Mouse (Mus musculus) adipocyte (in vitro differentiated cells): ENCODE measurements around the gene Qk.

Source experiments
- DNase-seq: peaks from one replicate; pipeline ENCODE4 v3.0.0-alpha.2; 2016; ENCODE audit warnings: low spot score

Gene Qk

DNA sequence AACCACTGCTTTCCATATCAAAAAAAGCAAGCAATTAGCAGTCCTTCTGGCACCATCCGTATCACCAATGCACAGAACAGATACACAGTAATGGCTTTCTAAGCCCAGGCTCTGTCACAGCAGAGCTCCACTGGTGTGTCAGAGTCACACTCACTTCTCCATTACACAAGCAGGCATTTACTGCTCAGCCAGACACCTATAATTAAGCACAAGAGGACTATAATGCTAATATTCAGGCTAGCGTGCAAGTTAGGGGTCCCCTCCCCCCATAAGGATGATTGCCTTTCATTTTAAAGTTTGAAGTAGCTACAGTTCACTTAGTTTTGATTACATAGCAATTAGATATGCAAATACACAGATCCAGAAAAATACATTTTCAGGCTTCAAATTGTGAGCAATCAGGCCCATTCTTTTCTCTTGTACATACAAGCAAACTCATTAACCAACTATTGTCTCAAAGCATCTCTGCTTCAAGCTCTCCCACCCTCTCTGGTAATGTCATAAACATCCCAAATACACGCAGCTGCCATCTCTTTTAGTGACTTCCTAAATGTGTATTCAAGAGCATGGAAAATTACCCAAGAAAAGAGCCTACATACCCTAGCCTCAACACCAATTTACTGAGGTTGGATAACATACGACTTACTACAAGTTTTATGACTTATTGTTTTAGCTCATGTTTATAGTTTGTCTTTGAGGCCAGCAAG lies 68.2 kb downstream of the Qk start:
- no peak for DNase-seq

DNA sequence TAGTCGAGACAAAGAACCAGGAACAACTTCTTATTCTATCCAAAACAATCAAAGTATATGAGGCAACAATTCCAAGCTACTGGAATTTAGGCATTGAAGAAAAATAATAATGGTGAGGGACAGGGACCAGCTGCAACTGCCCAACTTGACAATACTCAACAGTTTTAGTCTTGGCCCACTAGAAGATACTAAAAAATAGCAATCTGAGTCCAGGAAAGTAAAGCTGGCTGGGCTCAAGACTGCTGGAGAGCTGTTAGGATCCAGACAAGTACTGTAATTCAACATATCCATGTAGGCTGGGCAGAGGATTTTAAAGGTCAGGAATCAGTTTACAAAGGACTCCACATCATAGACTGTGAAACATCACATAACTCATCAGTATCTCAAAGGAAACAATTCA lies 79.6 kb downstream of the Qk start:
- DNase-seq = no peak

DNA sequence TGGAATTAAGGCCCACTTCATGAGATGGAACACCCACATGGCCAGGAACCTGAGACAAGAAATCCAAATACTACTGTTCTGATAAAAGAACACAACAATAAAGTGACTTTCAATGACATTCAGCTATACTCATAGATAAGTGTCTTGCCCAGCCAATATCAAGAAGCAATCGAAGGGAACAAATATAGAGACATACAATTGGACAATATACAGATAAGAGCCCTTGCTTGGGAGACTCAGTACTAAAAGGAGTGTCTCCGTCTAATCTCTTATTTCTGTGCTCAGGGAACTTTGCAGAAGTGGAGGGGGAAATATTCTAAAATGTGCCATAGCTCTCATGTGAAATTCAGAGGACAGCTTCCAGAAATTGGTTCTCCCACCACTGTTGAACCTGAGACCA lies 83.1 kb downstream of the Qk start:
- DNase-seq = no peak

DNA sequence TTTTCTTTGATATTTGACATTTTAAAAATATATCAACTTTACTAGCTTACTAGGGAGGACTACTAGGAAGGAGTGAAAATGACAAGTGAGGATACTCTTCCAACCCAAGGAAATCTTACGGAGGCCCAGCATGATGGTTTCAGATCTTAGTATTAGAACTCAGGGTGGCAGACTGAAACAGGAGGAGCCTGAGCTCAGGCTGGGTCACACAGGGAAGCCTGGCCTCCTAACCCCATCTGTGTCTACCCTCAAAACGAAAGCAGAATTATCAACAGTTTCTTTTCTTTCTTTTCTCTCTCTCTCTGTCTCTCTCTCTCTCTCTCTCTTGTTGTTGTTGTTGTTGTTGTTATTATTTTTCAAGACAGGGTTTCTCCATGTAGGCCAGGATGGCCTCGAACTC lies 87.2 kb downstream of the Qk start:
- DNase-seq = no peak

DNA sequence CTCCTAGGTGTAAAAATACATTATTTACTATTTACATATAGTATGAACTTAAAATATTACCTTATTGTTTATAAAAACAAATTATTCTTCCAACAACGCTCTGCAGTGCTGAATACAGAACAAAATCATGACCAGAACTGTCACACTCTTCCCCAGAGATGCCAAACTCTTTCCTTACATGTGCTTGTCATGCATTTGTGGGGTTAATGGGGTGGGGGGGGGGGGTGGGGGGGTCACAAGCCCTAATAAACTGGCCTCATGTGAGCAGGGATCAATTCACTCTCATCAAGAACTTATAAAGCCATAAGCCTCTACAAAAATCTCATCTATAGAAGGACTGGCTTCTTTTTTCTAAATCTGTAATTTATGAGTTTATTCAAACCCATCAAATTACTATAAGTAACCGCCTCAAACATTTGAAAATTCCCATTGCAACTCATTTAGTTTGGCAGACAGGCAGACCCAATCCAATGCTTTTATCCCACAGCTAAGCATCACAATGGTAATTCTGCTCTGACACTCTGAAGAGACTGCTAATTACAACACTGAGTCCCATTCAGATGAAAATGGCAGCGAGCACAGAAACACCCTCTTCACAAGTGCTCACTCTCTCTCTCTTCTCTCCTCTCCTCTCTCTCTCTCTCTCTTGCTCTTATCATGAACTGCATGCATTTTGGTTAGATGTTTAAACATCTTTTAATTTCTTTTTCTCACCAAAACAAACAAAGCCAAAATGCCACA lies 91.7 kb downstream of the Qk start:
- DNase-seq = no peak

DNA sequence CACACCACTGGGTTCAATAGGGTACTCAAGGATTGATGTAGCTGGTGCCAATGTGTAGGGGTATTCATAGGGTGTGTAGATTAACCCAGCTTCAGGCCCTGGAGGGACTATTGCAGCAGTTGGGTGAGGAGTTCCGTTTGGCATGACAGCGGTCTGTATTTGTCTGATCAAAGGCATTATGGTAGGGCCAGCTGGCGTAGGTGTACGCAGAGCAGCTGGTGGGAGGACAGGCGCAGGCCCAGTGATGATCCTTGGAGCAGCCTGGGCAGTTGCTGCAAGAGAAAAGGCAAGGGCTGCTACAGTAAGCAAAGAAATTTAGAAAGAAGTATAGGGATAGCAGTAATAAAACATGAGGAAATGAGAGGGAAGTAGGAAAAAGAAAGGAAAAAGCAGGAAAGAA lies 103.5 kb downstream of the Qk start:
- no peak for DNase-seq

DNA sequence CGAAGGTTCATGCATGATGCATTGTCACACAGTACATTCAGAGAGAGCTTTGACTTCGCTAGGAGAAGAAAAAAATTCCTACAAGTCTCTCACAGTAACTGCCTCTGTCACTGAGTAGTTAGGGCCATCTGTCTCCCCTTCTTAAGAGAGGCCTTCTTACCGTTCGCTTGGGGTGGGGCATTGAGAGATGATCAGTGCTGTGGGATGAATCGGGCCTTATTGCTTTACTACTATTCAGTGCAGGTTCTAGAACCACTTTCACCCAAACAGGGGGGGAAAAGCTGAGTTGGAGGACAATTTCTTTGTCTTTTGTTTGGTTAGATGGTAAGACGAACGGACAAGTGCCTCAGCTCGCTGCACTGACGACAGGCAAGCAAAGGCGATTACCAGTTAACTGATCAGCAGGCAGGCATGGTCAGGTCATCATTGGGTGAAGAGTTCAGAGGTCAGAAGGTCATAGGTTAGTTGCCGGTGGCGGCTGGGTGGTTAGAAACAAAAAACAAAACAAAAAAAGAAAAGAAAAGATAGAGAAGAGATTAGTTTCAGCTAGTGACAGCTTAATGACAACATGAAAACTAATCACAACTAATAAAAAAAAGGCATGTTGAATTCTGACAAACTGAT lies 110.4 kb downstream of the Qk start:
- DNase-seq = no peak

DNA sequence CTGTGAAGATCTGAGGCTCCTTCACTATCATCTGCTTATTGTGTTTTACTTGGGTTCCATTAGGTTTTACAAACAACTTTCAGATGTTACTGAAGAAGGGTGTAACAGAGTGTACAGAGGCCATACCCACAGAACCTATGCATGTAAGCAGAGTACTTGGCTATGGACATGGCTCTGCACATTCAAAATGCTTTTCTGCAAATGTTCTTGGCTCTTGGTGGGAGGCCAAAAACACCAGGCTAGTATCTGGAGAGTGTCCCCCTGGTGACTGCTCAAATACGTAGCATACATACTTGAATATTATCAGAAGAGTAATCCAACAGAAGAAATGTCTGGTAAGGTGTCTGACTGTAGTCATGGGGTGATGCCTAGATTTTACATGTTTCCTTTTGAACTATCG lies 121.0 kb downstream of the Qk start:
- DNase-seq = no peak

DNA sequence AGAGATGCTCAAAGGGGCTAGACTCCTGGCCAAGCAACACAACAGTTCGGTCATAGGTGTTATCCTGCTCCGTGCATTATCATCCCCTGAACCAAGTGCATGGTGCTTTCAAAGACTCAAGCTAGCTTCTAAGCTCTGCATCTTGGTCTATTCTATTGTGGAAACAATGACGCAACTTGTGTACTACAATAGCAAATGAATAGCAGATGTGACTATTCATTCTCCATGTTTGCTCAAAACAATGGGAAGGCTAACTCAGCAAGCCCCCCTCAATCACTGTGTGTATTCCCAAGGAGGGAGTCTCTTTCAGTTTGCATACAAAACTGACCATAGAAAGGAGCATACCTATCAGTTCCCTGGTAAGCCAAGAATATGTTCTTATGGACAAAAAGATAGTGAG lies 121.4 kb downstream of the Qk start:
- DNase-seq = no peak

DNA sequence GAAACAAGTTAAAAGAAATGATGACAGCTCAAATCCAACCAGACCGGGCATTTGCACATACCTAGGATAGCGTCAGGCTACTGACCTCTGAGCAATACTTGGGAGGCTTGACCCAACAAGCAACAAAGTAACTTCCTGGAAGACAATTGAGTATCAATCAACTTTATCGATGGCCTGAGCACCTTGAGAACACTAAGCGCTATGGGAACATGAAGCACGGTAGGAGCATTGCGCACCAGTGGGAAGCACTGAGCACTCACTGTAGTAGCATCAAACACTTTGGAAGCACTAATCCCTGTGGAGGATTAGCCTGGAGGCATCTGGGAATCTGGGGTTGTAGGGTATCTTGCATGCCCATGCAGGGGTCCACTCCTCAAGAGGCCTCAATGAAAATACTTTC lies 124.0 kb downstream of the Qk start:
- DNase-seq = no peak

DNA sequence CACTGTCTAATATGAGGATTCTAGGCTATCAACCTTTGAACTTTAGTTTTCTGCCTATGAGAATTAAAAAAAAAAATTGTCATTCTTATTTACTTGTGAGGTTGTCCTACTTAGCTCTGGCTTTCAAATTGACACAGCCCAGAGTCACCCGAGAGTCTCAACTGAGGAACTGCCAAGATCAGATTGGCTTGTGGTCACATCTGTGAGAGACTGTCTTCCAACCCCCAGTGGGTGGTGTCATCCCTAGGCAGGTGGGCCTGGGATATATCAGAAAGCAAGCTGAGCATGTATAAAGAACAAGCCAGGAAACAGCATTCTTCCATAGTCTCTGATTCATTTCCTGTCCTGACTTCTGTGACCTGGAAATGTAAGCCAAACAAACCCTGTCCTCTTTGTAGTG lies 128.8 kb downstream of the Qk start:
- no peak for DNase-seq

DNA sequence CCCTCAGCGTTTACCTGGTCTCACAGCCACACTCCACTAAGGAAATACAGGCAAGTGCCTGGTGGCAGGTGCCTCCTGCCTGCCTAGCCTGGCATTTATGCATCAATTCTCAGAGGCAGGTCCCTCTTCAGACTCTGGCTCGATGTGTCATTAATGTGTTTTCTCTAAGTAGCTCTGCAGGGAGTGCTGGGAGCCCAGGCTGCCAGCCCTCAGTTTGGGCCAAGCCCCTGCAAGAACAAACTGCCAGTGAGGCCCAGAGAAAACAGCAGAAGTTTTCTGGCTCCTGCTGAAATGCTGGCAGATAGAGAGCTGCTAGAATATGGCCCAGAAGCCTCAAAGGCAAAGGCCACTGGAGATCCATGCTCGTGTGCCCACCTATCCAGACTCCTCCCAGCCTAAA lies 131.2 kb downstream of the Qk start:
- DNase-seq = no peak

DNA sequence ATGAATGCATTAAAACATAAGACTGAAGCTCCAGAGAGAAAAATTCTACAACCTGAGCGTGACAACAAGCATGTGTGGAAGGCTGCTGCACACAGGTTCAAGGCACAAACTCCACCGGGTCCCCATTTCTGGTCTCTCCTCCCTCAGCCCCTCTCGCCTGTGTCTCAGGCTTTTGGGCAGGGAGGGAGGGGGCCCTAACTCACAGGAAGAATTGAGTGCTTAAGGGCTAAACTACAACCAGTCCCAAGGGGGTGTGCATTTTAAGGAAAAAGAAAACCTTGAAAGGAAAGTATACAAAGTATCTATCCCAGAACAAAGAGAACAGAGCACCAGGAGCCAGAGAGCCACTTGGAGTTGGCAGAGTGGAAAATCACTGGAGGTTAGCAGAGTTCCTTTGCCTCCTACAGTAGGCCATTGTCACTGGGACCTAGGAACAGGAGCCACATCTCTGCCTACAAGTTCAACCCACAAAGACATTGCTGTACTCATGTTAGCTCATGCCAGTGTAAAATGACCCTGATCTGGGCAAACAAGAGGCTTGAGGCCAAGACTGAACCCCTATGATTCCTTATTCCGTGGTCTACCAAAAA lies 132.1 kb downstream of the Qk start:
- DNase-seq = no peak

DNA sequence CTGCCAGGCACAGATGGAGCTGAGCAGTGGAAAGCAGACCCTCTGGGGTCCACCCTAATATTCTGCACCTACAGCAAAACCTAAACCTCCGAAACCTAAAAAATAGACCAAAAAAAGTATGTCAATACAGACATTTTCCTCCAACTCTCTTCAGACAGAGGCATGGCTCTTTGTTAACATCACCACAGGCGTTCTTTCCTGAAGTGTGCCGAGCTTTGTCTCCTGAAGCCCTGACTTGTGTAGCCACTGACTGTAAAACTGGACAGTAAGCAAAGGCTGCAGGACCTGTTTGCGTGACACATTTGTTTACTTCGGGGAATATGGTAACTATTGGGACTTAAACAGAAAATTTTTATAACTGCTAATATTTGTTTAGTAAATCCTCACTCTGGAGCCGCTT lies 137.9 kb downstream of the Qk start:
- no peak for DNase-seq

DNA sequence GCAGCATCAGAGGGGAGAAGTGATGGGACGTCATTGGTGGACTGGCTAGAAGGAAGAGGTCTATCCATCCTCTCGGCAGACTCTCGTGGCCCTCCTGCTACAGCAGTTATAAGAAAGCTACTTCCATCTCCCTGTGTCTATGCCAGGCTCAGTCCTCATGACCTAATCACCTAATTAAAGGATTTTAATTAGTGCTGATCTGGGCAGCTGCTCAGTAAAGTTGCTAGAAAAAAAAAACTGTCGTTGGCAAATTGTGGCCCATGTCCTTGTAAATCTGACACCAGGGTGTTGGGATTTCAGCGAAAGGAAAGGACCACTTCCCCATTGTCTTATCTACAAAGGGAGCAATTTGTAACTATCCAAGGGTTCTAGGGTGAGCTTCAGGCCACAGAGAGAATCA lies 142.6 kb downstream of the Qk start:
- no peak for DNase-seq

DNA sequence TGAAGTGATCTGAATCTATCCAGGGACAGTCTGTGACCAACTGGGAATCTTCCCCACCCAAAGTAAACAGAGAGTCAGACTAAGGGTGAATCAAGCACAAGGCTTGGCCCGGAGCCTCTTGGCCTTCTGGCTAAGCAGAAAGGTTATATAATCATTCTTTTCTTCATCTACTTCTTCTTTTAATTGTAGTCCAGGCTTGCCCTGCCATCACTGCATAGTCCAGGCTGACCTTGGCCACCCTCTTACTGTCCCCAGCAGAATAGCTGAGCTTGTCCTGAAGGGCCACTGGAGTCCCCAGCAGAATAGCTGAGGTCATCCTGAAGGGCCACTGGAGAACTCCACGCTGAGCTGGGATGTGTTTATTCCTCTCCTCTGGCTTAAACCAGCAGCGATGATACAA lies 158.4 kb downstream of the Qk start:
- DNase-seq = peak; percentile 49

DNA sequence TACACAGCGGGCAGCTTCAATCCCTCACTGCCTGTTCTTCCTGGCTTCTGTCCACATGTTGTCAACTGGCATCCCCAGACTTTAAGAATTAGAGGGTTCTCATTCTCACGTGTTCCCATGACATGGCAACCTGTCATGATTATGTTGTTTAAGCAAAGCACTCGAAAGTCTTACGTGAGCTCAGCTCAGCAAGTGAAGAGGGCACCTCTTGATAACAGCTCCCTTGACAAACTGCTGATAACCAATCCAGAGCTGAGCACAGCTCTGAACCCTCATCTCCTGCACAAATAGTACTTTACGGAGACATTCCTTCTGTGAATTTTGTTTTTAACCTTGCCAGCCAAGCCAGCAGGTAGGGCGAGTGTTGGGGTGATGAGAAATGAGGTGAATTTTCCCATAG lies 159.2 kb downstream of the Qk start:
- peak; percentile 15 for DNase-seq

DNA sequence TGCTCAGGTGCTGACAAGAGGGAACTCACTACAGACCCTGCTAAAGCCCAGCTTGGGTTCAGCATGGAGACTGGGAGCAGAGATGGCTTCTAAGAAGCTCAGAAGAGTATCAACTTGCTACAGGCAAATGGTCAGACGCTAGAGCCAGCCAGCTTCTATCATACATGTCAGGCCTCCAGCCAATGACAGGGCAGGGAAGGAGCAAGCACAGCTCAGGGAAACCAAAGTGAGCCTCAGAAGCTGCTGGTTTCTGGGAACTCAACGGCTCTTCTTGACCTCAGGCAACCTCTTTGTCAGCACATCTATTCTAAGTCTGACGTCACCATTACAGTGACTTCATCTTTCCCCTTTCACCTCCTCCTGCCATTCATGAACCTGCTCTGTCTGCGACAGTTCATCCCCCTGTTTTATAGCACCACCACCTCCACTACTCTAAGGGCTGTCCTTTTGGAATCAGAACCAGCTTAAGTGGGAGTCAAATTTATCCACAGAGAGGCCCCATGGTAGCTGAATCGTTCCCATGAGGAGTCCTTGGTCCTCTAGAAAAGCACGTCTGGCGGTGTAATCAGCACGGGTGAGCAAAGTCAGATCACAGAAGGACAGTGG lies 166.7 kb downstream of the Qk start:
- peak; percentile 22 for DNase-seq
